Mouse (Mus musculus) kidney, postnatal 10 days (tissue): ENCODE data around the gene Nkd1.
A peak's percentile ranks its signal among the peaks of the same experiment; 100 is the strongest.

ENCODE experiments used
- DNase-seq: peaks from one replicate; pipeline ENCODE4 v3.0.0; 2021; ENCODE audit warnings: mixed read lengths

Nkd1 gene

DNA sequence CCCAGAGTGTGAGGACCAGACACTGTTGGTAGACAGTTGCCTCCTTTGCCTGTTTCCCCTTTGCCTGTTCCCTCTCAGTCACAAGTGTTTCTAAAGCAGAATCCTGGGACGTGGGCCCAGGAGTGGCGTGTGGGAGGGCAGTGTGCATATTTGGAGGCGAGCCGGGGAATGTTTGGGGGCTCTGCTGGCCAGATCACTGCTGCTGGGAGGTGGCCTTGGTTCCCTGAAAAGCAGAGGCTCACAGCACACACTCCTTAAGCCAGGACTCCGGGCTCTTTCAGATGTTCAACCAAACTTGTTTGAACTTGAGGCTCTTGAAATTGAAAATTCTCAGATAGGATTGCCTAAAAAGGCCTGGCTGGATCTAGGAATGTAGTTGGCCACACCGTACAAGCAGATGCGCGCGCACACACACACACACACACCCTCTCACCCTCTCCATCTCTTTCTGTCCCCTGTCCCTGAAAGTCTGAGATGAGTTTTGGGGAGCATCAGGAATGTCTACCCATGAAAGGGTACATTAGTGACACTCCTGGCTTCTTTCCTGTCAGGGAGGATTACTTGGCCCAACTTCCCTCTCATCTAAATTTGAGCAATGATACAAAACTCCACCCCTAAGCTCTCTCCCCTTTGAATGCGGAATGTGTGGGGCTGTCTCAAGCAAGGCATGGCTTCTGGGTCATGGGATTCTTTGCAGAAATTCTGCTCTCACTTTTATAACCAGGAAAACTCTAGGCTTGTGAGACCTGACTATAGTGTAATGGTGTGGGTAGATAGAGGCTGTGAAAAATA is 55.4 kb downstream of the Nkd1 start:
- DNase-seq, result peak; percentile 56

DNA sequence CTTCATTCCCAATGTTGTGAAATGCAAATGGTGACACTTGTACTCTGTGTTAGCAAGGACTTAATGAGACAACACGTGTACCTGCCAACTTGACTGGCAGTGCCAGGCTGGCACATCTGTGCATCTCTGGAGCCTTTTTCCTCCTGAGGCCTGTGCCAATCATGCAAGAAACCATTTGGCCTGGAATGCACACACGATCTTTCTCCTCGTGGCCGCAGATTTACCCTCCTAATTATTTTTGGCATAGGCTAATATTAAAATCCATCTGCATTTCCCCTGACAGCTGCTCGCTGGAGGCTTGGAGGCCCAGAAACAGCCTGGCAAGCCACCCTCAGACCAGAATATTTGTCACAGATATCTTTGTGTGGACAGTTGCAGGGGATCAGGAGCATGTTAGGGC is 56.5 kb downstream of the Nkd1 start:
- no peak for DNase-seq

DNA sequence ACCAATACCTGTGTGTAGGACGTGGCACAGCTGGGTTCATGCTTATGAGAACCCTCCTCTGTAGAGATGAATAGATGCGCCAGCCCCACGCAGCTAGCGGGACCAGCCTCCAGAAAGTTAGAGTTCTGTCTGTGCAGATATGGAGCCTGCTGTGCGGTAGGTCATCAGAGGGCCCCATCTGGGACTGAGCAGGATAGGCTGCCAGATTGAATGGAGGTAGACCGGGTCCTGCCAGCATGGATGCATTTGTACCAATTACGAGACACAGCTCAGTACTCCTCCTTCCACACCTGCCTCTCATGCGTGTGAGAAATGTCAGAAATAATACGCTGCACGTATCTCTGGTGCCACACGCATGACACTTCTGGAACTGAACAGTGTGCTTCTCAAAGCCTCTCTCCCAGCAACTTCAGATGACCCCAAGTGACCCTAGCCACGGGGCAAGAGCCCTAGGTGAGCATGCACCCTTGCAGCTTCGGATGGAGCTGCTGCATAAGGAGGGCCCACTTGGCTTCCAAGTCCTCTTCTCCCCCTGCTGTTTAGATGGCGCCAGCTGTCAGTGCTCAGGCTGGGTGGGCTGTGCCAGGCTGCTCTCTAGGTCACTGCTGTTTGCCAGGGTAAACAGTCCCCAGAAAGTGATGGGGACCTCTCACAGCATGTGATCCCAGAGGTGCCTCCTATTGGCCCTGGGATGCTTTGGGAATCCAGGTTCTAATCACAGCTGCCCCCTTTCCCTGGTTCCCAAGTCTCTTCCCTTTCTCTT is 57.4 kb downstream of the Nkd1 start:
- DNase-seq, result no peak

DNA sequence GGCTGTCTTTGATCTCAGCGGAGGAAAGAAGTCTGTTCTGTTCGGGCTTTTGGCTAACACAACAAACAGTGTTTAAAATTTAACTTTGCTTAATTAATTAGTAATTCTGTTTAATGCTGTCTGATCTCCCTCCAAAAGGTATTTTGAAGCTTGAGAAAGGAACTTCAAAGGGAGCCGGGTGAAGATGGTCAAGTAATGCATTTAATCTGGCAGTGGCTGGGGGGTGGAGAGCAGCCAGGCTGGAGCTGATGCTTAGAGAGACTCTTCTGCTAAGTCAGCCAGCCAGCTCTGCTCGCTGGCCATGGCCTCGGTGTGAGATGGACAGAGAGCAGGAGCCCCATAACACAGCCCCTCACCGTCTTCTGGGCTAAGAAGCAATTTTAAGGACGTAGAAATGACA is 58.1 kb downstream of the Nkd1 start:
- DNase-seq, result peak; percentile 72

DNA sequence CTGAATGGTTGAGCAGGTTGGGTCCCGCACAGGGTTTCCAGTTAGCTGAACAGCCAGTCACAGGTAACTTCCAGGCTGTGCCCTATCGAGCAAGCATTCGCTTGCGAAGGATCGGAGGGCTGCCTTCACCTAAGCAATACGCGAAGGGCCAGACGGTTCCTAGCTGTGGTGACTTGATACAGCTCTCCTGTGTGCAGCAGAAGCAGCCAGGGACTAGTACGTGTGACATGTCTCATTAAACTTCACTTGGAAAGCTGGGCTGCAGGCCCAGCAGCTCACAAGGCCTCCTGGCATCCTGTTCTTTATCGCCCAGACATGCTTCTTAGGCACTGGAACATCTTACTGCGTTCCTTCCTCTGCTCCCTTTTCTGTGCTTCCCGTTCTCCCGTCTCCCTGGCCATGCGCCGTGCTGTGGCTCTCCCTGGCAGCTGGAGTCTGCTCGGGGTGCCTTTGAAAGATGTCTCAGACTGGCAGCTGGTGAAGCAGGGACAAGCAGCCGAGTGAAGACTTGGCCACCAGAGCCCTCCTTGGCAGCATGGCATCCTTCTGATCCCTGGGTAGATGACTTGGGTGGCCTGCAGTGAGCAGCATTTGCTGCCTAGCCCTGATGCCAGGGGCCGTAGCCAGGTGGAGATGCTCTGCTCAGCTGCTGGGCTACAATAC is 58.6 kb downstream of the Nkd1 start:
- DNase-seq, result no peak

DNA sequence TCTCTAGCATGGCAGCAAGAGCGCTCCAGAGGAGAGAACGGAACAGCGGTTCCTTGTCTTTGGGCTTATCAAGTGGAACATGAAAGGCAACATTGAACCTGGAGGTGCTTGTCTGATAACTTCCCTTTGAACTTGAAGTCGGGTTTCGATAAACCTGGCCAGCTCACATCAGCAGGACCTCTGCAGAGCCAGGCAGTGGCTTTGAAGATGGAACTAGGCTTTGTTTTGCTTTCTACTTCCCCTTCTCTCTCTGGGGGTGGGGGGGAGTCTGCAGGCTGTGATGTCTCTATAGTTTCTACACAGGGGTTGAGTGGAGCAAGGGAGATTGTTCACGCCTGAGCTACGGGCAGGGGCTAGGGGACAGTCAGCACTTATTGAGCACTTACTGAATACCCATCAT is 59.6 kb downstream of the Nkd1 start:
- no peak for DNase-seq

DNA sequence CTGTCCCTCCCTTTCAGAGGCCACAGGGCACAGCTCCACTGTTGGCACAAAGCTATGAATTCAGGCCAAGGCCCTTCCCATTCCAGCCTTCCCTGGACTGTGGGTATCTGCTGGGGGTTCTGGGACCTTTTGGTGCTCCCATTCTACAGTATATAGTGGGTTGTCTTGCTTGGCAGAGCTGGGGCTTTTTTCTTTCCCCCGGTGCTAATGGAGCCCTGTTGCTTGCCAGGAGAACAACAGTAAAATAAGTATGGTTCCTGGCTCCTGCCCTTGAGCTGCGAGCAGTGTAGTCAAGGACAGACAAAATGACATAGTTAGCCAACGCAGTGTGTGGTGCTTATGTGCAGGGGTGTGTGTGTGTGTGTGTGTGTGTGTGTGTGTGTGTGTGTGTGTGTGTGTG is 62.7 kb downstream of the Nkd1 start:
- no peak for DNase-seq

DNA sequence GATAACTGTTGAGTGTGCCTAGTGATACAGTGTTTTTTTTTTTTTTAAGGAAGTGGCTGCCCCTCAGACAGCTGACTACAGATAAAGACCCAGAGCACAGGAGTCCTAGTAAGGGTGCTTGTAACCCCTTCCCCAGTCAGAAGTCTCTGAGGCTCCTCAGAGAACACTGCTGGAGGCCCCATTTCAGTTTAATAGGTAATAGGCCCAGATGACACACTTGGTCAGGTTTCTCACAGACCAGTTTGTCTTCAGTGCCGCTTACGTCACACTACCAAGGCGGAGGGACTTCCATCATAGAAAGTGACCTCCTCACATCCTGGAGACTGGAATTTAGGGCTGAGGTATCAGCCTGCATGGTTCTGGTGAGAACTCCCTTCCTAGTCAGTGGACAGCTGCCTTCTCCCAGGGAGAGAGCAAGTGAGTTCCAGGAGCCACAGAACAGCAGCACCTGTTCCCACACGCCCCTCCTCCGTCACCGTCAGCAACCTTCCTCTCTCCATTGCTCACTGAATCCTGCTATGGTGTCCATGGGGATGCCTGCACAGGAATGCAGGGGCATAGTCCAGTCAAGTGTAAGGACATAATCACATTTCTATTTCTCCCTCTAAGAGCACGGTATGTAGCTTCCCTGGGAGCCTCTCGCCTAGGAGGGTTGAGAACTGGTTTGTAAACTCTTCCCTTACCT is 67.2 kb downstream of the Nkd1 start:
- DNase-seq, result no peak

DNA sequence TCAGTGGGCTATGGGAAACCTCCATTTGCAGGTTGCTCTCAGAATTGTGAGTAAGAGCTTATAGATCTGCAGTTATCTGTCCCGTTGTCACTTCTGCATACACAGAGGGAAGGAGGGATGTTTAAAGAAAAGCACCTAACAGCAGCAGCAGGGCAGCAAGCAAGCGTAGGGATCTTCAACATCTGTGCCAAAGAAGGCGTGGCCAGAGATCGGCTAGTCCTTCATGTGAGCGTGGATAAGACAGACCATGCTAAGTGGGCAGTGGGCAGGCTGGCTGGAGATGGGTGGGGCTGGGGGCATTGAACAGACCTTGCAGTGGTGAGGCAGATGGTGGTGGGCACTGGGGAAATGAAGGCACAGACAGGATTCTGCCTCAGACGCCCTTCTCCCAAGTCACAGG is 69.1 kb downstream of the Nkd1 start:
- no peak for DNase-seq

DNA sequence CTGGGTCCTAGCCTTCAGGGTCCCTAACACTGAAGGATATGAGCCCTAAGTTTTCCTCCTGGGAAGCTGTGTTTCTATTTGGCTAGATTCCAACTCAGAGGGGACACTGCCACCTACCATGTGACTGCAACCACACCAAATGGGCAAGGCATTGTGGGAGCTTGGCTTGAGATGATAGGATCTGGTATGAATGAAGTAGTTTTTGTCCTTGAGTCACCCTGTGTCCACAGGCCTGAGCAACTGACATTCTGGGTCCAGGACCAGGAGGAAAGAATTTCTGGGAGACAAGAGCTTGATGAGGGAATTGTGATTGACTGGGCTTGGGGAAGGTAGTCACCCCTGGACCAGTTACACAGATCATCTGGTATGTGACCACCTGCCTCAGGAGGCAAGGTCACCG is 72.8 kb downstream of the Nkd1 start:
- DNase-seq, result no peak

DNA sequence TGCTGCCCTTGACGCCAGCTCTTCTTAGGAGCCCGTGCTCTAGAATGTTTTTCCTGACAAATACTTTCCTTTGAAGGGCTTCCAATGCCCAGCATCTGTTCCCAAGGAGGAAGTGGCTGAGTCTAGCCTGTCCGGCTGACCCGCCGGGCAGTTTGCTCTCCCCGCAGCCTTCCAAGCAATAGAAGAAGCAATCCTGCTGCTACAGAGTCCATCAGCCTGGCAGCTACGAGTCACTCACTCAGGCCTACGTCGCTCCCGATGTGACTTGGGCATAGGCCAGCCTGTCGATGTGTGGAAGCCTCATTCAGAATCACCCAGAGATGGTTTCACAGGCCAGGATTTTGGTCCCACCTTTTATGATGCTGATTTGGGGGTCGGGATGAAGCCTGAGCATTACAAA is 74.9 kb downstream of the Nkd1 start:
- no peak for DNase-seq

DNA sequence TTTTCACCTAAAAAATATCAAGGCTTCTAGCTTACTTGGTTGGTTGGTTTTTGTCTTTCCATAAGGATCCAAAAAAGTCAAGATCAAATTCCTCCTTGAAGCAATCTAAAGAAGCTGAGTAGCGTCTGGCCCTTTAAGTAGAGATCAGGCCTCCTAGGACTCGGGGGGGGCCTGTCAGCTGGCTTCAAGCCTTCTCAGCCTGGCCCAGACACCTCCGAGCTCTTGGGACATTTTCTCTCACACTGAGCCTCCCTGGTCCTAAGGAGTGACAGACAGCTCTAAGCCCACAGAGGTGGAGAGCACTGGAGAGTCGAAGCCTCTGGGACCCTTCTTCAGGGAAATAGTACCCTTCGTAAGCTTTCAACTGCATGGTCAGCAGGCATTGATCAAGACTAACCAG is 77.4 kb downstream of the Nkd1 start:
- no peak for DNase-seq

DNA sequence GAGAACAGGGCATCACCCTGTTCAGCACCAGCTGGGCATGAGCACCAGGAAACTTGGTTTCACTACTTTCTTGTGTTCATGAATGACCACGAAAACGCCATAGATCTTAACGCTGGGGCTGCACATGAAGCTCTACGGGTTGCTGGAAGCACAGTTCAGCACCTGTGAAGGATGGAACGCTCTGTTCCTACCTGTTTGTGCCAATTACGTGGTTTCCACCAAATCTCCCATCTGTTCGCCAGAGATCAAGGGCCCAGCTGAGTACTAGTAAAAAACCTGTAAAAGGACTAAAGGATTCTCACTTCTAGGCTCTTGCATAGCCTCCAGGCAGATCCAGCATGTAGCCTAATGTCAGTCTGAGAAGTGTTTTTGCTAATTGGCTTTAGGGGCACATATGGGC is 78.3 kb downstream of the Nkd1 start:
- no peak for DNase-seq

DNA sequence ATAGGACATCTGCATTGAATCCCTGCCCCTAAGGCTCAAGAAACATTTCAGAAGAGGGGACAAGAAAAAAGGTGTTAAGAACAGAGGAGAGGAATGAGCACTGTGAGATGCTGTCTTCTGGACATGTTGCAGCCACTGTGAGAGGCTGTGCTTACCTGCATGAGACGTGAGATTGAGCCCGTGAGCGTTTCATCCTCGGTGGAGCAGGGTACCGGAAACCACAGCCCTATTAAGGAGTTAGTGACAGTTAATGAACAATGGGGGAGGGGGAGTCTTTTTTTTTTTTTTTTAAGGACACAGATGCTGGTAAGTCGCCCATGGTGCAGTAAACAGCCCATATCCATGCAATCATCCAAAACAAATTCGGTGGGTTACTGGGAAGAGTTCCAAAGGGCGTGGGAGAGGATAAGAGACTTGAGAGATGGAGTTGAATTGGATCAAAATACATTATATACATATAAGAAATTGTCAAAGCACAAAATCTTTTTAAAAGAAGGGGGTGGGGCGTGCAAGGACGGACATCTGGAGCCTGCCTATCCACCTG is 82.4 kb downstream of the Nkd1 start:
- DNase-seq, result peak; percentile 41

DNA sequence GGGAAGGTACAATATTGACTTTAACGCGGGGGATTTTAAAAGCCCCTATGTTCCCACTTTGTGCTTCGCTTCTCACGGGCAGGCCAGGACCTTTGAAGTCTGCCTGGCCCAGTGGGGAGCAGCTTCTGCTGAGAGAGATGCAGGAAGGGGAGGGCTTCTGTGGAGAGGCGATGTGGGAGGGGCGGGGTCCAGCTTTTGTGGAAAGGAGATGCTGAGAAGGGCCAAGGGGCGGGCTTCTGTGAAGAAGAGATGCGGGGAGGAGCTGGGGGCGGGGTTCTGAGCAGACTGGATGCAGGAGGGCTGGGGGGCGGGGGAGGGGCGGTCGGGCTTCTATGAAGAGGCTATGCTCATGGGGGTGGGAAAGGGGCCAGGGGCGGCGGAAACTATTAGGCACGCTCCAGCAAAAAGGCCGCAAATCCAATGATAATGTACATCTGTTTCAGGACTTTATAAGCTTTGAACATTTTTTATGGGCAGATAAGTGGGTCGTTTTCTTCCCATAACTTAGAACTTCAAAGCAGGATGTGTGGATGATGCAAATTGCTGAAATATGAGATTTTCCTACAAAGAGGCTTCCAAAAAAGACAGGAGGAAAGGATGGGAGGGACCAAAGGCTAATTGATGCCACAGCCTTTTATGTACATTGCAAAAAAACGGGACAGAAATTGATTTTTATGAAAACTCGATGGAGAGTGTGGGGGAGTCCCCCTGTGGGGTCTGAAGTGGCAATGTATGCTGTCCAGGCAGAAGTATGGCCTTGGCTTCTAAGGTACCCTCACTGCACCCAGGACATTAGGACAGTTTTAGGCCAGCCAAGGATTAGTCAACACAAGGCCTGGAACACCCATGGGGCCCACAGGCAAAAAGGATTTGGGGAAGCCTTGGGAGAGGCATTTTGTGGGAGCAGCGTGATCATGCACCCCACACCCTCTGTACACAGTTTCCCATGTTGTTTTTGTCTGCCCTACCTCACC is 83.2 kb downstream of the Nkd1 start:
- peak; percentile 94 for DNase-seq

DNA sequence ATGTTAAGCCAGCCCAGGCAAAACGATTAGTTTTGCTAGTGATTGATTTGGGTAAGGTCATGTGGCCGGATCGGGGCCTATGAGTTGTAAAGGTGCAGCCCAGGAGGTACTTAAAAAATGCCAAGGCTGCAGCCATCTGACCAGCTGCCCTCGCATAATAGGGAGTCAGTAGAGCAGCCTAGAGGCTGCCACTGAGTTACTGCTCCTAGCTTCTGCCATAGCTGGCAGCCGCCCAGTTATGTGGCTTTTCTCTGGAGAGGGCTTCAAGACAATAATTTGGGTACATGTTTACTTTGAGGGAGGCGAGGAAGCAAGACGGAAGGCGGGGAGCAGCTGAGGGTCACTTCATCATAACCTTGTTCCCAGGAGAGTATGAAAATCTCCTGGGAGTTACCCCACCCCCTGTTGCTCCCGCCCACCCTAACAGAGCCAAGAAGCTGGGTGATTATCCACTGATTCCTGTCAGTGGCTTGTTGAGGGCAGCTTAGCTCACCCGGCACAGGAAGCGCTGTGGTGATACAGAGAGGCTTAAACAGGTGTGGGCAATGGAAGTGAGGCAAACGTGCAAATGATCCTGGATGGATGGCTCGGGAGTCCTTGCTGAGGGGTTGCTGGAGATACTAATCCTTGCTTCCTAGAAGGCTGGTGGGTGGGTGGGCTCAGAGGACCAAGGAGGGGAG is 84.3 kb downstream of the Nkd1 start:
- DNase-seq, result peak; percentile 57

DNA sequence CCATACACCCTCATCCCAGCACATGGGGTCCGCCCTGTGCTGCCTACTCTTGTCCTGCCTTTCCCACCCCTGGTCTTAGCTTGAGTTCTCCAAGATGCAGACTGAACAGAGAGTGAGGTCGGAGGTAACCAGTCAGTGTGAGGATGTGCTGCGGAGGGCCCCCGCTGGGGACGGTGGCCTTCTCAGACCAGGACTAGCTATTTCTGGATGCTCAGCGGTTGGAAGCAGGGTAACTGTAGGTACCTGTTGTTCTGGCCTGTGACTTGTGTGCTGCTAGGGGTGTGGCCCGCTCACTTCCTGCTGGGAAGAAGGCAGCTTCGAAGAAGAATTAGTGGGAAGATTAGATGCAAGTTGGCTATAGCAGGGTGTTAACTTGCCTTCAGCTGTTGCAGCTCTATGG is 87.9 kb downstream of the Nkd1 start:
- DNase-seq, result no peak

DNA sequence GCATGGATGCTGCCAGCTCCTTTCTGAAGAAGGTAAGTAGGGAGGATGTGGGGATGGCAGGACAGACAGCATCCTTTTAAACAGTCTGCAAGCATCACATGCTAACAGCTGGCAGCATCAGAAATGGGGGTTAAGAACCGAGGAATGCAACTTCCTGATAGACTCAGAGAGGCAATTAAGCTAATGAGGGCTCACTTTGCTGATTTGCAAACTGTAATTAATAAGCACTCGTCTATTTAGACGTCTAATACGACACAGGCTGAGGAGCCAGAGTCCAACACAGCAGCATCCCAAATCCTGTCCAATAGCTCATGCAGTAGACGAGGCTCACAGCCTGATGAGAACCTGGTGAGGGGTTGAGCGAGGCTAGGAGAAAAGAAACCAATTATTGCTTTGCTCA is 89.1 kb downstream of the Nkd1 start:
- no peak for DNase-seq

DNA sequence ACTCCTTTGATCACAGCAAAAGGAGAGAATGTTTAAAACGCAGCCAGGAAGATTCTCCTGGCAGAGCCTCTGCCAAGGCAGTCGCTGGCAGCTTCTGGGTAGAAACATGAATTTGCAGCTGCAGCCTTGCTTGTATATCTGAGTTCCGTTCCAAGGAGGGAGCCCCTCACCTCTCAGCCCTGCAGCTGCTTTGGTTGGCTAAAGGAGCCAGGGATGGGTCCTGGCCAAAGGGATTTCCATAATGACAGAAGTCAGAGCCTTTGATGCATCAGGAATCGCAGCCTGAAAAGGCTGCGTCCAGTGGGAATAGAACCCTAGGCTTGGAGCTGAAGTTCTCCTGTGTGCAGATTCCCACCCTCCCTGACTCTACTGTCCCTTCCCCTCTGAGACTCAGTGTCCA is 93.8 kb downstream of the Nkd1 start:
- no peak for DNase-seq

DNA sequence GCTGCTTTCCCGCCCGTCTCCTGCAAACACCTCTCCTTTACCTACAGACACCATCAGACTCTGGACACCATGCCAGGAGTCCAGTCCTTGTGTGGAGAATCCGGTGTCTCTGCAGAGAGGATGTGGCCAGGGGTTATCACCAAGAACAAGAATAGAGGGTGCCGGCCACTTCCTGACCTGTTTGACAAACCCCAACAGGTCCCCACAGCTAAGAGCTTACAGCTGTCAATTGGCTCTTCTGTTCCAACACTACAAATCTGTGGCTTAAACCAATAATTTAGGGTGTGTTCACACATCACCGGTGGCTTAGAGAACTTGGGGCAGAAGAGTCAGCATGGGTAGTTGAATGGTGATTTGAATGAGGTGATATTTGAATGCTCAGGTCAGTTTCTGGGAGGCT is 97.5 kb downstream of the Nkd1 start:
- no peak for DNase-seq

DNA sequence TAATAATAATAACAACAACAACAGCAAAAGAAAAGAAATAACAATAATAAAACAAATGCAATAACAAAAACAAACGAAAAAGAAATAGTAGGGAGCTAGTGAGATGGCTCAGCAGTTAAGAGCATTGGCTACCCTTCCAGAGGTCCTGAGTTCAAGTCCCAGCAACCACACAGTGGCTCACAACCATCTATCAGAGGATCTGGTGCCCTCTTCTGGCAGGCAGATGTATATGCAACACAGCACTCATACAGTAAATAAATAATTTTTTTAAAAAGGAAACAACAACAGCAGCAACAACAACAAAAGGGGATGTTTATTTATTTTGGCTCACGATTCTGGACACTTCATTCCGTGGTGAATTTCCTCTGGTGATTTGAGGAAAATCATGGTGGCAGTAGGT is 98.4 kb downstream of the Nkd1 start:
- DNase-seq, result peak; percentile 34
